Comparison of ENCODE assay signal across 8 mouse cellular contexts in the genomic region with DNA sequence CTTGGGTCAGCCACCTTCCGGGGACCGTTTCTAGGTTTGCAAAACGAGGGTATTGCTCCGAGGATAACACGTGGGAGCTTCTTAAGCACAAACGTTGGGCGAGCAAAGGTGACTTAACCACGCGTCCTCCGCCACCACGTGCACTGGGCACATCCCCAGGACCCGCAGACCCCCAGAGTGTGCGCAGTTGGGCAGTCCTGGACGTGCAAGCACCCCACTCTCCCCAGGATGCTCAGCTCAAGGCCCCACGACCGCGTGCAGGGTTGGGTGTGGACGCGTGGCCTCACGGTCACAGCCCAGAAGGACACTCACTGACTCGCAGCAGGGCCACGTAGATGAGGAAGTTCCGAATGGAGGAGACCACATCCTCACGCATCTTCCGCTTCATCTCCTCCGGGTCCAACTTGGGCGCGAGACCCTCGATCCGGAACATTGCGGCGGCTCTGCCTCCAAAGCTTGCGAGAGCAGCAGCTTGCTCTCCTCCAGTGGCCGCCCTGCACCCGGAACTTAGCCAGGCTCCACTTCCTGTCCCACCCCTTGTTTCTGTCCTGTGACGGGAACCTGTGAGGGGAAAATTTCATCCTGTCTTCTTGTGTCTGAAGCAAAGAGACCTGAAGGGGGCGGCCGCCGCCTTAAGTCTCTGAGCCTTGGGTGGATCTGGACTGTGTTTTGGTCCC. TPM values are rescaled to one million over a fixed set of nuclear protein-coding genes. Genes with fewer than 3 reads are reported as not detected.
DNase-seq lines count a peak whose midpoint lies in the region; ATAC-seq lines count a peak whose summit lies in the region.

Gene Tomm5, minus strand, starts transcription at position 514 of the 677 bp plus-strand sequence.

- intact Hi-C loops in gastrocnemius, postnatal 14 days (cut with DNase I; ENCODE audit: low total_unique reads): no loop called here
- intact Hi-C loops in left cerebral cortex, postnatal 10 days (cut with DNase I): loop anchor here (5.0 kb wide), 1 partner anchor 175 kb away; no protein-coding TSS in a partner anchor

- peak; percentile 100 for ATAC-seq in inflammation-experienced regulatory T-cells, adult 6 months
- peak; percentile 99 for ATAC-seq in megakaryocyte-erythroid progenitor cell, adult 5-6 weeks (replicated peaks; ENCODE audit: low FRiP score, low TSS enrichment, poor library complexity, severe bottlenecking)

- DNase-seq in adrenal gland, adult (ENCODE audit: inconsistent age in 2 of 2, low spot score in 1 of 2): peak; percentile 92 to 97
- DNase-seq in embryo, embryonic 10.5 days (ENCODE audit: low spot score): peak; percentile 97
- DNase-seq in gastrocnemius, postnatal 14 days: peak; percentile 89
- peak; percentile 91 for DNase-seq in left cerebral cortex, postnatal 10 days (ENCODE audit: extremely low spot score in 1 of 2, low spot score in 2 of 2)
- peak; percentile 92 for DNase-seq in right cerebral cortex, postnatal 25 days
- DNase-seq in urinary bladder, postnatal 4 days (ENCODE audit: low spot score in 2 of 2): peak; percentile 82 to 88

RNA-seq across cellular contexts. Expression of gene Tomm5, which starts in this region (rescaled TPM):
- 10 to 100 TPM; 68.0 to 69.5 TPM for total RNA-seq in gastrocnemius, postnatal 14 days (2021)
- polyA plus RNA-seq in inflammation-experienced regulatory T-cells, adult 6 months (2017; shearing (Covaris generic)): 100 to 1,000 TPM; 121 to 173 (median 149) TPM
- 10 to 100 TPM; 67.9 to 69.3 TPM for total RNA-seq in left cerebral cortex, postnatal 10 days (2021)
- 384 and 535 TPM in 2 replicates for total RNA-seq in megakaryocyte-erythroid progenitor cell, adult 5-6 weeks (2014; fragmentation: Nextera tagmentation)
- total RNA-seq in megakaryocyte-erythroid progenitor cell, adult 5-6 weeks (2017): 267 and 394 TPM in 2 replicates

Comparison
In these comparisons a context has a peak if more than half of its experiments do, and no peak if none do; other contexts are left out.
1. Peak in every context shown above with its lines: DNase-seq and ATAC-seq.